Mouse (Mus musculus) frontal cortex, postnatal 25 days (tissue): ENCODE results near the gene Txnrd2.

Experiments used
- DNase-seq, 2 experiments: peaks; one replicate each; pipeline ENCODE4 v3.0.0; 2022; ENCODE audit warnings: low spot score in 2 of 2

Txnrd2 gene

DNA sequence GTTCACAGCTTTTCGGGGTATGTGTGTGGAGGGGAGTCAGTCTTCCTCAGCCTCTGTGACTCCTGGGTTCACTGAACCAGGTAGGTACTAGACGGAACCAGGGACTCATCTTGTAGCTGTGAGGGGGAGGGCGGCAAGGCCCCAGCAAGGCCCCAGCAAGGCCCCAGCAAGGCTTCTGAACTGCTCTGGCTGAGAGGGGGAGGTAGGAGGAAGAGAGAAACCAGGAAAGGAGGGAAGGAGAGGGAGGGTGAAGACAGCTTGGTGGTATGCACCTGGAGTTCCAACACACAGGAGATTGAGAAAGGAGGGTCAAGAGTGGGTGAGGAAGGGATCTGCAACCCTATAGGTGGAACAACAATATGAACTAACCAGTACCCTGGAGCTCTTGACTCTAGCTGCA is 9.3 kb upstream of the Txnrd2 start:
- DNase-seq = no peak

DNA sequence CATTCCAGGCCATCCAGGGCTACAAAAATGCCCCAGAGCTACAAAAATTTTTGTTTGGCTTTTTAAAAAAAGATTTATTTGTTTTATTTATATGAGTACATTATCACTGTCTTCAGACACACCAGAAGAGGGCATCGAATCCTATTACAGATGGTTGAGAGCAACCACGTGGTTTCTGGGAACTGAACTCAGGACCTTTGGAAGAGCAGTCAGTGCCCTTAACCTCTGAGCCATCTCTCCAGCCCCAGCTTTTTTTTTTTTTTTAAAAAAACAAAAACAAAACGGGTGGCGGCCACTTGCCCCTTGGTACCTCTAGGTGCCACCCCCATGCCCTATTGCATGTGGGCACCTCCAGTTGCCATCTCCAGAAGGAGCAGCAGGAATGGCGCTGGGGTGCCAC is 8.7 kb upstream of the Txnrd2 start:
- no peak for DNase-seq

DNA sequence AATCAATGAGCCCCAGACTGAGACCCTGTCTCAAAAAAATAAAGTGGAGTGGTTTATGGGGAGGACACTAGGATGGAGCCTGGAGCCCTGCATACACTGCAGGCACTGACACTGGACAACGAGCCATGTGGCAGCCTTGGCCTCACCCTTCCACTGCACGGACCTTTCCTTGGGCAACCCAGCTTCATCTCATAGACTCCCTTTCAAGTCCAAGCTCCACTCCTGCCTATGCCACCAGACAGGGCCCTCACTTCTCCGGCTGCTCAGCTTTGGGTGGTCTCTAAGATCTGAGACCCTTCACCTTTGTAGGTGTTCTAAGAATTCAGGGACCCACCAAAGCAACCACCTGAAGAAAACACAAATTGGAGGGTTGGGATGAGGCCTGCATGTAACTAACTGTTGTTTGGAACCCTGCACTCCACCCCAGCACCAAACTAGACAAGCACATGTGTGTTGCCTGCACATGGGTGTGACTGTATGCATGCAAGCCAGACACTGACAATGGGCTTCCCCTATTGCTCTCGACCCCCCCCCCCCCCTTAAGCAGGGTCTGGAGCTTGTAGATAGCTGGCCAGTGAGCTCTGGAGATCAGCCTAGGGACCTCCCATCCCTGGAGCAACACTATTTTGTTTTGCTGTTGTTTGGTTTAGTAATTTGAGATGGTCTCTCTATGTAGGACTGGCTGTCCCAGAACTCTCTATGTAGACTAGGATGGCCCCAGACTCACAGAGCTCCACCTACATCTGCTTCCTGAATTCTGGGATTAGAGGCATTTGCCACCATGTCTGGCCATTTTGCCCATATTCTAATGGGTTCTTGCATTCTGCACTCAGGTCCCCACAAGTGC is 7.2 kb upstream of the Txnrd2 start:
- DNase-seq = no peak

DNA sequence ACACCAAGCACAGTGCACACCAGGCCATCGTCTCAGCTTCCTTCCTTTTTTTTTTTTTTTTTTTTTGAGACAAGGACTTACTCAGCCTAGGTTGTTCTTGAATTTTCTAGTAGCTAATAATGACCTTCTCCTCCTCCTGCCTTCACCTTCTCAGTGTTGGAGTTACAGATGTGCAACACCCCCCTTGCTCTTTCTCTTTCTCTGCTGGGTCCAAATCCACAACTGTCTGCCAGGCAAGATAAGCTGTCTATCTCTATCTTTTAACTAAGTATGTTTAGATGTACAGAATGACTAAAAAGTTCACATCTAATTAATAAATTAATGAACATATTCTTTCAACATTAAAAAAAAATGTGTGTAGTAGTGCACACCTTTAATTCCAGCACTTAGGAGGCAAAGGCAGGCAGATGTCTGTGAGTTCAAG is 6.6 kb upstream of the Txnrd2 start:
- no peak for DNase-seq

DNA sequence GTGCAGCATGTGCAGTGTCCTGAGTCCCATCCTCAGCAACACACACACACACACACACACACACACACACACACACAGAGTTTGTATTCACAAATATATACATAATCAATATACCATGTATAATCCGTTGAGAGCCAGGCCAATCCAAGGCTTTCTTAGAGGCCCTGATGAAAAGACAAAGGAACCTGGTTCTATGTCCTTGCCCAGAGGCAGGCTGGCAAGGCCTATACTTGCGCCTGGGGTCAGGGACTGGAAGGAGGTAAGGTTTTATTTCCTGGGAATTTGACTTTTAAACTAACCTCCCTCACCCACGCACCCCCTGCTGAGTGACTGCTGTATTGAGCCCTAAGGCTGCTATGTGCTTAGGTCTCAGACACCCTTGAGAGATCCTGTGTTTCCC is 5.6 kb upstream of the Txnrd2 start:
- no peak for DNase-seq

DNA sequence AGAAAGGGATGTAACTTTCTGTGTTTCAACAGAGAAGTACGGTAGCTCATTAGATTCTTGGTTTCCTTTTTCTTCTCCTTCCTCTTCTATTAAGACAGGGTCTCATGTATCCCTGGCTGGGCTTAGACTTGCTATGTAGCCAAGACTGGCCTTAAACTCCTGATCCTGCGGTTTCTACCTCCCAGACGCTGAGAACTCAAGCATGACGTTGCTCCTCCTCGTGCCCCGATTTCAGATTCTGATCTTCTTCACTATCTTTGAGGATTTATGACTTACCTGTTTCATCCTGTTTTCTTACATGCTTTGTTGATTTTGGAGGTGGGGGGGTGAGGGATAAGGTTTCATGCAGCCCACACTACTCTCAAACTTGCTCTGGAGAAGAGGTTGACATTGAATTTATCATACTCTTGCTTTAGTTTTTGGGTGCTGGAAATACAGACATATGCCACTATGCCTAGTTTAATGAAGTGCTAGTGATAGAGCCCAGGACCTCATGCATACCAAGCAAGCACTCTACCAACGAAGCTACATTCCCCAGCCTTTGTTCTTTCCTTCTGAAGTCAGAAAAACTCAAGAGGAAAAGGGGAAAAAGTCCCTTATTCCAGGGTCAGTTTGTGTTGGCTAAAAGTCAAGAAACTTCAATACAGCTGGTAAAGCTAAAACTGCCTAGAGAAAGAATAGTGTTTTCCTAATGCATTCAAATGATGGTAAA is 2.8 kb upstream of the Txnrd2 start:
- no peak for DNase-seq

DNA sequence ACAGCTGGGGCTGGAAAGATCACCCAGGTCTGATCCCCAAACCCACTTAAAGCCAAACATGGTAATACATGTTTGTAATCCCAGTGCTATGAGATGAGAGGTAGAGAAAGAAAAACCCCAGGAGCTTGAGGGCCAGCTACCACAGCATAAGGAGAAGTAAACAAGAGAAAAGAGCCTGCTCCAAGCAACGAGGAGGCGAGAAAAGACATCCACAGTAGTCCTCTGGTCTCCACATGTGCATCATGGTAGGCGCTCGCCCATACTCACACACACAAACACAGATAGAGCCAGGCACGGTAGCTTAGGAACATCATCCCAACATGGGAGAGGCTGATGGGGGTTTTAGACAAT is 2.3 kb upstream of the Txnrd2 start:
- DNase-seq = no peak

DNA sequence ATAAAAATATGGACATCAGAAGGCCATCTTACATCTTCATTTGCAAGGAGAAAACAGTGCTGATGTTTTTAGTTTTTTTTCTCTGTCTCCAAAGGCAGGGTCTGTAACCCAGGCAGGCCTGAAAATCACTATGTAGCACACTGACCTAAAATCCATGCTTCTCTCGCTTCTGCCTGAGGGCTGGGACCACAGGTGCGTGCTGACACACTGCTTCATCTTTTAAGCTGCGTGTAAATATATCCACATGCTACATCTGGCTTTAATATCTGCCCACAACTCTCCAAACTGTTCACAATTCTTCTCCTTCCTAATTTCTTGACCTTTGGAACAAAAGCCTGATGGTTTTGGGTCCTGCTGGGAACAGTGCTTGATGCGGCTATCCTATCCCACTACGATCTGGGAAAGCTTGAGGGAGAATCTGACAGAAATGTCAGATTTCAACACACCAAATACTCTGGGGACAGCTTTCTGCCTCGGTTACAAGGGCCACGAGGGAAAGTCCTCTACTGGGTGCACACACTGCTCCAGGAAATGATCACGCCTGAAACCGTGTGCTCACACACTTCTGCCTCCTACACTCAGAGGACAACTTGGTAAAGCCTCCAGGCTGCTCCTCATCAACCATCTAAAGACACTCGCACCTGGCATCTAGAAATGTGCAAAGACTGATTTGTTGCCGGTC is 1.7 kb upstream of the Txnrd2 start:
- DNase-seq = no peak

DNA sequence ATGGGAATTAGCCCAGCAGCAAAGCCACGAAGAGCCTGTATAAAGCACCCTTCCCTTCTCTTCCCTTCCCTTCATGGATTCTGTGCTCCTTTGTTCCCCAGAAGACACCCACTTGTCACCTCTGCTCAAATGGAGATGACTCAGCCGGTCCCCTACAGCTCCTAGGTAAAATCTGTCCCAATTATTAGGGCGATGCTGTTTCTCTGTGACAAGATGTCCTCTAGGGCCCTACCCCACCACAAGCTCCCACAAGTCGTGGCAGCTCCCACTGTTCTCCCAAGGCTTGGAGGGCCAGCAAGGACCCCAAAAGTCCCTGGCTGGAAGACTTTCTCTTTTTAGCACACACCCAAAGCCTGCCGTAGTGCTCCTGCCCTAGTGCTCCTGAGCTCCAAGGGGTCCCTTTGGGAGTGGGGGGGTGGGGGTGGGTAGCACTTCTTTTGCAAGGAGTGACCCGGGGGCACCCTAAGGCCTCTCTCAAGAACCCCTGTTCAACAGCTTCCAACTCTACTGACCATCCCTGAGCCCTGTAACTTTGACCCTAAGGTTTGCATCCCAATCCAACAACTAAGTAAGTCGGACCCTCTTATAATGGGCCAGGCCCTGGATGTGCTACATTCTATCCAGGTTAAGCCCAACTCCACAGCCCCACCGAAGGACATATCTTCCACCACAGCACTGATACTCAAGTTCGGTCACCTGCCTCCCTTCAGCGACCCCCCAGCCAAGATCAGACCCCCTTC is 539 bp upstream of the Txnrd2 start:
- no peak for DNase-seq

DNA sequence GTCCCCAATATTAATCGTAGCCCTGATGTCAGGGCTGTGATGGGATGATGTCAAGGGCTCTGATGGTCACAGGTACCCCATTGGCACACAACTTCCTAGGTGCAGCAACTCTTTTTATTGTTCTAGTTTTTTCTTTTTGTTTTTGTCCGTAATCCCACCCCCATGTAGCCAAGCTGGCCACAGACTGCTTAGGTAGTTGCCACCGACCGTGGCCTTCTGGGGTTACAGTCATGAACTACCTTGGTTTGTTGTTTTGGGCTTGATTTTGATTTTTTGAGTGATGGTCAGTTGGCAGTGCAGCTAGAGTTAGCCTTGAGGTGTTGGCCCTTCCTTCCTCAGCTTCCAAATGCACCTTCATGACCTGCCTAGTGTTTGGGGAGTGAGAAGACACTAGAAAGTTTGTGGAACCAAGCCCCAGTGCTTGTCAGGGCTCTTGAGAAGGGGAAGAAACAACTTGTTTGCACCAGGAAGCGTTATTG is 657 bp downstream of the Txnrd2 start, which contains the start of gene Comt:
Comt (minus strand) TSS at position 51 of the 479 bp plus-strand sequence.
- DNase-seq = no peak

DNA sequence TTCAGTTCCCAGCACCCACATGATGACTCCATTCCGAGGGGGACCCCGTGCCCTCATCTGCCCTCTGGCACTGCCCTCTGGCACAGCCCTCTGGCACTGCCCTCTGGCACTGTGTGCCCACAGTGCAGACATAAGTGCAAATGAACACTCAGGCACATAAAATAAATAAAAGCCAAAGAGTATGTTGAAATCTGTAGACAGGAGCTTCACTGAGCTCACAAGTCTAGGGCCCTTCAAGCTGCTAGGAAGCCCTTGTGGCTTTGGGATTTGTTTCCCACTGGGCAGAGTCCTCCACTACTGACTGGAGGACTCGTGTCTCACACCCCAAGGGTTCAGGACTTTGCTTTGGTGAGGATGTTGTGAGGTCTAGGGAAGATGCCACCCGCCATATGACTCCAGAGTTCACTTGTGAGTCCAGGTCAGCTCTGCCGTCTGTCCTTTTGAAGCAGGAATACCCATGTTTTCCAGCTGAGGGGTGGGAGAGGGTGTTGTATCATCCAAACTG is 1.9 kb downstream of the Txnrd2 start:
- no peak for DNase-seq

DNA sequence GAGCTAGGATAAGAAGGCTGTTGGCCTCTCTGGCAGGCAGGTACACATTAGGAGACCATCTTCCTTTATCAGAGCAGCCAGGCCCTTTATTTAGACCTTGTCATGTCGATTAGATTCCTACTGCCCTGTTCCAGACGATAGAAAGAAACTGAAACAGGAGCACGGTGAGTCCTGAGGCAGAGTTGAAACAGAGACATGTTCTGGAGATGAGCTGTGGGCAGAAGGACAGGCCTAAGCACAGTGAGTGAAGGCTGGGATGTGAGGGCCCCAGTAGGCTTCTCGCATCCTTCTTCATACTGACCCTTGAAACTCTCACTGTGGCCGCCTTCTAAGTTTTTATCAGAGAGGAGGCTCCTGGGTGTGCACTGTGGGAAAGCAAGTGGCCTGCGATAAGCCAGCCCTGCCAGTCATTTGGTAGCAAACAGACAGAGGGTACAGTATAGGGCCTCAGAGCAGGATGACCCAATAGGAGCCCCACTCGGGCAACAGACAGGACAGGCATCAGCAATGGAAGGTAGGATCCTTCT is 2.4 kb downstream of the Txnrd2 start:
- no peak for DNase-seq

DNA sequence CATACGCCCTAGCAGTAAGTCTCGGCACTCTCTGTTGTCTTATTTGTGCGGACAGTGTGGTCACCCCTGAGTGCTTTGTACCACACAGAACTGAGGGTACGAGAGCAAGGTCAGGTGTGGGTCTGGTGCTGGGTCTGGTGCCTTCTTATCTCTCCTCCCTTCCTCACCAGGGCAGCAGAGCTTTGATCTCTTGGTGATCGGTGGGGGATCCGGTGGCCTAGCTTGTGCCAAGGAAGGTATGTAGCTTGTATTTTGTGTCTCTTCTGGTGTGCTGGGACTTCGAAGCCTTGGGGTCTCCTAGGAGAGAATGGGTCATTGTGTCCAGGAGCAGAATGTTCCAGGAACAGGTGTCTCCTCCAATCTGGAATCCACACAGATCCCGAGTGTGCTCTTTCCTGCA is 3.5 kb downstream of the Txnrd2 start:
- no peak for DNase-seq

DNA sequence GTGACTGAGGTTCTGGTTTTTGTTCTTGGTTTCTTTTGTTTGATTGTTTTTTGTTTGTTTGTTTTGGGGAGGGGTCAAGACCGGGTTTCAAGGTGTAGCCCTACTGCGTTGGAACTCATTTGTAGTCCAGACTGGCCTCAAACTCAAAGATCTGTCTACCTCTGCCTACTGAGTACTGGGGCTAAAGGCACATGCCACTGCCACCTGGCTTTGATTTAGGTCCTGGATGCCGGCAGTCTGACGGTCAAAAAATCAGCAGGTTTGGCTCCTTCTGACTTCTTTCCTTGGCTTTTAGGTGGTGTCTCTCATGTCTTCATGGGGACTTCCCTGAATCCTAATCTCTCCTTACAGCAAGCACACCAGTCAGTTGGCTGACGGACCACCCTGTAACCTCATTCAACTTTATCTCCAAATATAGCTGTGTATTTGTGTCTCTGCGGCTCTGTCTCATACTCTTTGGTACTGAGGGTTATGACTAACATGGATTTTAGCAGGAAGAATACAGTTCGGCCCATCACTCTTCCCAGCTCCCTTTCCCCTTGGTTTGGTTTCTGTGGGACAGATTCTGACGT is 4.5 kb downstream of the Txnrd2 start:
- DNase-seq = no peak

DNA sequence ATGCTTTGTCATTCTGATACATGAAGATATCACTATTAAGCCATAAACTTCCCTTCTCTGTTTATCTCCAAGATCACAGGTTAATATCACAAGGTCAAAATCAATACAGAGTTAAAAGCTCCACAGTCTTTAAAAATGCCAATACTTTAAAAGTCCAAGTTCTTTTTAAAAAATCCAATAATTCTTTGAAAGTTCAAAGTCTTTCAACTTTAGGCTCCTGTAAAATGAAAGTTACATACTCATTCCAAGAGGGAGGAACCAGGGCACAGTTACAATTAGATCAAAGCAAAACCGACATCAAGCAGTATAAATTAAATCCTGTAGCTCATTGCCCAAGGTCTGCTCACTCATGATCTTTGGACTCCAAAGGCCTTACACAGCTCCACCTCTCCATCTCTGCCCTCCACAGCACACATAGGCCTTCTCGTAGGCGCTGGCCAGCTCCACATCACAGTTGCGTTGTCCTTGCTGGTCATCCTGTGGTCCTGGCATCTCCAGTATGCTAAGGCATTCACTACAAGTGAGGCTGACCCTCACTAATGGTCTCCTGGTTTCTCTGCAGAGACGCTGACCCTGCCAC is 7.2 kb downstream of the Txnrd2 start:
- no peak for DNase-seq

DNA sequence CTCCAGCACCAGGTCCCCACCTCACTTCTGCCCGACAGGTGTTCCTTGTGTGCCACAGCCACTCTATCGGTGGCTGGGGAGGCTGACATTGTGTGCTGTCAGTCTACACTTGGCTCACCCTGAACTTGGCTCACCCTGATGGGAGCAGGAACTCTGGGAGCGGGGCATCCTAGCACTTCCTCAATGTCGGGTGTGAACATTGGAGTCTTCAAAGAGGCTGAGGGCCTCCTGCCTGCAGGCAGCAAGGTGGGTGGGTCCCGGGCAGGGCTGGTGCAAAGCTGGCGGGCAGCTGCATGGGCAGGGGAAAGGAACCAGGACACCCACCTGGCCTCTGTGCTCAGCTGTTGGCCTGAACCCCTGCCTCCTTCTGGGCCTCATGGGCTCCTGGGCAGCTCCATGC is 9.9 kb downstream of the Txnrd2 start:
- no peak for DNase-seq

DNA sequence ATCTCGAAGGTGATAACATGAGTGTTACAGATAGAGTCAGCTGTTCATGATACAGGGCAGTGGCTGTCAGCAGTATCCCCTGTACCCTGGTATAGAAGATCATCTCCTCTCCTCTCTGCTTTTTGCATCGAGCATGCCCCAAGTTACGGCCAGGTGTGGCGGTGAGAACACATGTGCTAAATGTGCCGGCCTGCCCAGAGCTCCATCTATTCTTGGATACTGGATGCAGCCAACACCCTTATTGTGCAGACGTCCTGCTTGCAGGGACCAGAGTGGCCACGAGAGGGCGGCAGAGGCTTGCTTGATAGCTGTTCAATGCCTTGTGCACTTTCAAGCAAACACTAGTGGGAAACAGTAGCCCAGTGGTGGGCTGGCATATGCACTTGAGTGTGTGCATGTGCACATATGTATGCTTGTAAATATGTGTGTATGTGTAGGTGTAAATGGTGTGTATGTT is 17.2 kb downstream of the Txnrd2 start:
- peak; percentile 99 to 100 for DNase-seq

DNA sequence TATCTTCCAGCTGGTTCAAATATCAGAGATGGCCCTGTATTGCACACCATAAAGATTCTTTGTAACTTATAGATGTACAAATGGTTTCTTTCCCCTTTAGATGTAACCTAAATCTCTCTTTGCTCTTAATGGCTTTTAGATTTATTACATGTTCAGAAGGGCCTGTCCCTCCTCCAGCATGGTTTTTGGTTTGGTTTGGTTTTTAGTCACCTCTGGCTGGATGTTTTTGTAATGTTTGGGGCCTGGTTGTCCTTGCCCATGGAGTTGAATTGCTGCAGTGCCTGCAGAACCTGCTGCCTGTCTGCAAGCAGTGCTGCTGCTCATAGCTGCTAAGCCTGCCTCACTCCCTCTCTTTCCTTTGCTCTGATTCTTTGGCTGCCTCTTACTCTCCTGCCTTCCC is 21.1 kb downstream of the Txnrd2 start:
- DNase-seq = no peak

DNA sequence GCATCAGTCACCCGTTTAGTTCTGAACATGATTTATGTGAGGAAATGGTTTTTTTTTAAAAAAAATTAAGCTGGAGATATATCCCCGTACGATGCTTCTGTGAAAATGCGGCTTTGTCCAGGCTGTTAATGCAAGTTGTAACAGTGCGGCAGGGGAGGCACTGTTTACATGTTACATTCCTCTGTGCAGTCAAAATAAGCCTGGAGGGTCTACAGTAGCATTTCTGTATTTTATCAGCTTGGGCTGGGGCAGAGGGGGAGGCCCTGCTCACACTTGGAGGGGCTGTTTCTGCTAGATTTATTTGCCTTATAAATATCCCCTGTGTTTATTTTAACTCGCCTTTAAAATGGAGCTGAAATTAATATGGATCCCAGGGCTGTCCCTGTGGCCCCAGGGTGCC is 21.9 kb downstream of the Txnrd2 start:
- DNase-seq = no peak

DNA sequence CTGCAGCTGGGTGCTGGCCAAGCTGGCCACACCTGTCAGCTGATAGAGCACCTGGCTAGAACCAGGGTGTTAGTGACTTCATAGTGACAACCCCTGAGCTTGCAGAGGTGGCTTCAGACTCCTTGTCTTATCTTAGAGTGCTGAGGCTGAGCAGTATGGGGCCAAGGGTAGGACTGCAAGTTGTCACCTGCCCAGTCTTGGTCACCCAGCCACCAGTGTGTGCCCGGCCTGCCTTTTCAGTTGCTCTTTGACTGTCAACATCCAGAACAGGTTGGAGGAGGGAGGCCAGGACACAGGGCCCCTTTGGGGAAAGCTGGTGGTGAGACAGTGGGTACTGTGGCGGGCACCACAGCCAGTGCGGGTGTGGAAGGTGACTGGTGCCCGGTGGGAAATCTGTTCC is 22.8 kb downstream of the Txnrd2 start:
- no peak for DNase-seq
